Mouse (Mus musculus): ENCODE data around the gene Nek8. TPM values are rescaled to one million over a fixed set of nuclear protein-coding genes. Genes with fewer than 3 reads are reported as not detected.
A peak's percentile ranks its signal among the peaks of the same experiment; 100 is the strongest.

Nek8 gene
- total RNA-seq, 2 experiments from 2014 or later, result 3.0 to 3.1 TPM

DNA sequence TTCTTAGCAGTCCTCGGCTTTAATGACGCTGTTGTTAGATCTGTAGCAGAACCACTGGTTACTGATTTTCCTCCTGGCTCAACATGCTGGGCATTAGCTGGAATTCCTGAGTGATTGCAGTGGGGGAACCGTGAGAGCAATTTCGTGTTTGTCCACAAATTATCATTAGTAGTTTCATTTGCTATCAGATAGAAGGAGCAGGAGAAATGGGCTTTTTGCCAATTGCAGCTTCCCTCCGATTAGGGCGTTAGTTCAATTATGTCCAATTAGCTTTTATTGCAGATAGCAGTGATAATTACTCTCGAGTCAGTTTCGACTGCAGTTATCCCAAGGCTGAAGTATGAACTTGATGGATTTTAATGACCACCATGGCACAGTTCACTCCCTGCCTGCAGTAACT lies 47.0 kb downstream of the Nek8 start:
- intact Hi-C loops (cut with DNase I), result no loop called here
- no peak overlapping the region for H3K4me3 ChIP-seq
- H3K27ac ChIP-seq, result no peak overlapping the region
- no peak for TF ChIP-seq CTCF (IDR thresholded peaks at IDR 0.05)
- no peak for DNase-seq (ENCODE audit: extremely low spot score in 1 of 2, low spot score in 2 of 2)

DNA sequence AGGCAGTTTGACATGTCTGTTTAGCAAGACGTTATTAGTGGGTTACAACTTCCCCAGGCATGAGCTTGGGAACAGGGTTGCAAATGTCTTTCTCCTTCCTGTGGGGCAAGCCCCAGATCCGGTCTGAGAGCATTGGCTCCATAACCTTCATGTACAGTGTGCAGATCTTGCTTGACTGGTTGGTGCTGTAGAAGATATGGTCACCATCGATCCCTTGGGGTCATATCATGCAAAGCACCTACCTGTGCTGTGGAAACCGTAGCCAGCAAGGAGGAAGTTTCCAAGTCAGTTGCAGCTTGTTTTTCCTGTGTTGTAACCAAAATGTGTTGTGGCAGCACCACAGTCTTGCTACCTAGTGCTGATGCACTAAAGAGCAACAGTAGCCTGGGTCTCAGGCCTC lies 49.7 kb downstream of the Nek8 start:
- DNase-seq (ENCODE audit: extremely low spot score in 1 of 2, low spot score in 2 of 2), result no peak
- H3K27ac ChIP-seq, result no peak overlapping the region
- H3K4me3 ChIP-seq, result no peak overlapping the region
- intact Hi-C loops (cut with DNase I), result no loop called here
- TF ChIP-seq CTCF (IDR thresholded peaks at IDR 0.05), result no peak

DNA sequence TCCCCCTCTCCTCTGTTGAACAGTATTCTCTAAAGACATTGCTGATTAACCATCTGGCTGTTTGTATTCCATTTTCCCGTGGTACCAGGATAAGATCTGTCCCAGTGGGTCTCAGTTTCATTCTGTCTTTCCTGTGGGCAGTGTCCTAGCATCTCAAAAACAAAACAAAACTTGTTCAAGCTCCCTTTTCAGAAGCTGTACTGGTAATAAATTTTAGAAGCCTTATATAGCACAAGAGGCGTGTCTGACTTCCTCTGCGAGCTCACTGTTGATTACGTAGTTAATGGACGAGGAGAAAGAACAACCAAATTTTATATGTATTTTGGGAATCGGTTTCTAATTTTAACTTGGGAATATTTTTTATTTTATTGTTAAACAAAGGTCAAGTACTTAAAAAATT lies 50.8 kb downstream of the Nek8 start:
- intact Hi-C loops (cut with DNase I), result no loop called here
- no peak for TF ChIP-seq CTCF (IDR thresholded peaks at IDR 0.05)

DNA sequence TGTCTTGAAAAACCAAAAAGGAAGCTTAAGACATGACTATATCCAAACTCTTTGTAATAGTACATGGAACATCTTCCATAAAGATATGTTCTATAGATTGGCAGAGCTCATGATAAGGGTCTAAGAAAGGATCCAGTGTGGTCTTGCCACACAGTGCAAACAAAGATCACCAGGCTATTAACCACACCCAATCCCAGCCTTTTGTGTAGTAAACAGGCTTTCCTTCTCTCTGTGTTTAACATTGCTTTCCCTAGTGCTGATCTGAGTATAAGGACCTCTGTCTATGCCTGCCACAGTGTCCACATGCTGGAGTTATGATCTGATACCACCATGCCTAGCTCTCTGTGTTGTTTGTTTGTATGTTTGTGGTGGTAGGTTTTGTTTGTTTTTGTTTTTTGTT lies 52.7 kb downstream of the Nek8 start:
- Histone ChIP-seq H3K4me3 (no peak overlapping the region), H3K27ac (no peak overlapping the region)
- TF ChIP-seq CTCF (IDR thresholded peaks at IDR 0.05), result no peak
- no peak for DNase-seq (ENCODE audit: extremely low spot score in 1 of 2, low spot score in 2 of 2)
- intact Hi-C loops (cut with DNase I), result no loop called here

More for the DNA sequence above, 50.8 kb downstream of the Nek8 start:
- DNase-seq (ENCODE audit: extremely low spot score in 1 of 2, low spot score in 2 of 2), result no peak
- Histone ChIP-seq H3K4me3 (no peak overlapping the region), H3K27ac (no peak overlapping the region)

DNA sequence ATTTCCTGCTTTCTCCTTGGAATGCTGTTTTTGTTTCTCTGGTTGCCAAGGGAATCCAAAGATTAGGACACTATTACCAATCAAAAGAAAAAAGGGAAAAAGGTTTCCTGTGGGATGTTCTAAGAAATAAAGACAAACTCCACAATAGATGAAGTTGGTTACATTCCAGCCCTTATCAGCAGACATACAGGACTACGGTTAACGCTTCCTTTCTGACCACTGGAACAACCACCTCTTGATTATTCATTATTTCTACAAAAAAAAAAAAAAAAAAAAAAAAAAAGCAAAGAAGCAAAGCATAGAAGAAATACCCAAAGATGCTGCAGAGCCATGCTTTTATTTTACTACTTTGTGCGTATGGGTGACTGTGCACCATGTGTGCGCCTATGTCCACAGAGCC lies 53.7 kb downstream of the Nek8 start:
- intact Hi-C loops (cut with DNase I), result no loop called here
- no peak overlapping the region for H3K27ac ChIP-seq
- DNase-seq (ENCODE audit: extremely low spot score in 1 of 2, low spot score in 2 of 2), result no peak
- no peak overlapping the region for H3K4me3 ChIP-seq
- TF ChIP-seq CTCF (IDR thresholded peaks at IDR 0.05), result no peak

DNA sequence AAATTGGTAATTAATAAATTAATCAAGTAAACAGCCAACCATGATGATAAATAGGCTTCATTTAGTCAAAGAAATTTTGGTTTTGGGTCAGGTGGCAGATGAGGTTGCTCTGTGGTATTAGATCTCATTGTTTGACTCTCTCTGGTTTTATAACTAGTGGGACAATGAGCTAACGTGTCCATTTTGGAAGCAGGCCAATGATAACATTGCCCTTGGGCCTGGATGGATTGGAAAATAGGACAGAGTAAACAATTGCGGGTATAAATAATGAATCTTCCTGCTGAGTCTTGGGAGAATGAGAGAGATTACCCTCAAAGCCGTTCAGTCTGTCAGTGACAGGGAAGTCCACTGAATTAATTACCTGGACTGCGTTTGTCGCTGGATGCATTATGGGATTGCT lies 55.3 kb downstream of the Nek8 start:
- DNase-seq (ENCODE audit: extremely low spot score in 1 of 2, low spot score in 2 of 2), result no peak
- H3K27ac ChIP-seq, result no peak overlapping the region
- intact Hi-C loops (cut with DNase I), result no loop called here
- no peak overlapping the region for H3K4me3 ChIP-seq
- TF ChIP-seq CTCF (IDR thresholded peaks at IDR 0.05), result no peak

DNA sequence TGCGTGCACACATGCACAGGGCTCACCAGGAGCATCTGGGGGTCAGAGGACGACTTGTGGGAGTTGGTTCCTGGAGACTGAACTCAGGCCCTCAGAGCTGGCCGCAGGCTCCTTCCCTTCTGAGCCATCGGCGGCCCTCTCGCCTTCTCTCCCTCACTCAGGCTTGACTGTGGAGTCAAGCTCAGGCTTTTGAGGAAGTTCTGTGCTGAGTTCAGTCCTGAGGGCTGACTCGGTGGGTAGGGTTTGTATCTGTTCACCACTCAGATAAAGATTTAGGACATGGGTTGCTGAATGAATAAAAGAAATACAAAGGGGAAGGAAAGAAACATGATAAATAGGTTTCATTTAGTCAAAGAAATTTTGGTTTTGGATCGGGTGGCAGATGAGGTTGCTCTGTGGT lies 56.6 kb downstream of the Nek8 start:
- H3K27ac ChIP-seq, result no peak overlapping the region
- intact Hi-C loops (cut with DNase I), result no loop called here
- no peak overlapping the region for H3K4me3 ChIP-seq
- no peak for TF ChIP-seq CTCF (IDR thresholded peaks at IDR 0.05)
- DNase-seq (ENCODE audit: extremely low spot score in 1 of 2, low spot score in 2 of 2), result no peak

DNA sequence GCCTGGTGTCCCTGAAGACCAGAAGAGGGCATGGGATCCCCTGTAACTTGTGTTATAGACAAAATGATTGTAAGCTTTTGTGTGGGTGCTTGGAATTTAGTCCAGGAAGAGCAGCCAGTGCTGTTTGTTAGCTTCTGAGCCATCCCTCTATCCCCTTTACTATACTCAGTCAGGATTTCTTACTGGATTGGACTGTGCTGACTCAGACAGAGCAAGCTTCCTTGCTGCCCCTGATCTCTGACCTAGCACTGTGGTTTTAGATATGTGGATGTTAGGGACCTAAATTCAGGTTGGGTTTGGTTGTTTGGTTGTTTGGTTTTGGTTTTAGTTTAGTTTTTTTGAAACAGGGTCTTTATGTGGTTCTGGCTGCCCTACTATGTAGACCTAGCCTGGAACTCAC lies 58.0 kb downstream of the Nek8 start:
- H3K27ac ChIP-seq, result no peak overlapping the region
- no peak overlapping the region for H3K4me3 ChIP-seq
- no peak for TF ChIP-seq CTCF (IDR thresholded peaks at IDR 0.05)
- no peak for DNase-seq (ENCODE audit: extremely low spot score in 1 of 2, low spot score in 2 of 2)
- intact Hi-C loops (cut with DNase I), result no loop called here

DNA sequence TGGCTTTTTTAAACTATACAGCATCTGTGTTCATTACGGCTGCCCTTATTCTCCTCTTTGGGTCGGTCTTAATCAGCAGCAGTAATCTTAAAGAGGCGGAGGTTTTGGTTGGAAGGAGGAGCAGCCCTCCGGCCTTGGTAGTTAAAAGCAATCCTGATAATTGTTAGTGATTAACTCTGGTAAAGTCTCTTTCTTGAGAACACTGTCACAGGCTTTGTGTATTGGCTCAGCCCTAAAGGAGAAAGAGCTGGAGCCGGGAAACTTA lies 60.4 kb downstream of the Nek8 start:
- no peak for TF ChIP-seq CTCF (IDR thresholded peaks at IDR 0.05)
- Histone ChIP-seq H3K4me3 (peak overlapping the region; percentile 76), H3K27ac (no peak overlapping the region; the same call in 1 of the 2 replicates)
- DNase-seq (ENCODE audit: extremely low spot score in 1 of 2, low spot score in 2 of 2), result no peak
- intact Hi-C loops (cut with DNase I), result no loop called here

Small RNA genes lying within 50 kb of the gene (microRNA-seq; reads per million reads assigned to microRNA genes)
- gene Mir7653, result 0.24 to 1.2 reads per million in 2 experiments

Other genes starting within 250 kb of the Nek8 start
- 100 to 1,000 TPM; 127 to 157 TPM for gene Sez6, start 245.9 kb downstream of the Nek8 start, total RNA-seq (2021)
- 10 to 100 TPM; 58.9 to 59.2 TPM for gene Phf12, start 193.9 kb downstream of the Nek8 start, total RNA-seq (2021)
- gene Dhrs13, start 144.4 kb downstream of the Nek8 start, total RNA-seq (2021), result 1 to 10 TPM; 5.5 to 6.3 TPM
- gene Flot2, start 138.7 kb downstream of the Nek8 start, total RNA-seq (2021), result 10 to 100 TPM; 91.2 to 96.0 TPM
- gene Eral1, start 96.3 kb downstream of the Nek8 start, total RNA-seq (2021), result 10 to 100 TPM; 18.9 to 19.0 TPM
- gene Fam222b, start 82.0 kb downstream of the Nek8 start, total RNA-seq (2021), result 10 to 100 TPM; 27.5 to 32.1 TPM
- gene Traf4, start 11.1 kb downstream of the Nek8 start, total RNA-seq (2021), result 10 to 100 TPM; 10.5 to 10.6 TPM
- 10 to 100 TPM; 24.4 to 27.7 TPM for gene Tlcd1, start within 50 bp of the Nek8 start, total RNA-seq (2021)
- gene Rpl23a, start 6.9 kb upstream of the Nek8 start, total RNA-seq (2021), result 100 to 1,000 TPM; 647 to 724 TPM
- gene Rab34, start 11.8 kb upstream of the Nek8 start, total RNA-seq (2021), result 10 to 100 TPM; 19.0 to 19.7 TPM
- gene Proca1, start 16.7 kb upstream of the Nek8 start, total RNA-seq (2021), result 1 to 10 TPM; 4.7 to 7.7 TPM
- 10 to 100 TPM; 58.6 to 66.4 TPM for gene Sdf2, start 69.1 kb upstream of the Nek8 start, total RNA-seq (2021)
- 100 to 1,000 TPM; 100 to 107 TPM for gene Supt6, start 69.3 kb upstream of the Nek8 start, total RNA-seq (2021)
- gene 2610507B11Rik, start 85.1 kb upstream of the Nek8 start, total RNA-seq (2021), result 100 to 1,000 TPM; 176 to 177 TPM
- 10 to 100 TPM; 21.1 to 29.5 TPM for gene BC030499, start 114.2 kb upstream of the Nek8 start, total RNA-seq (2021)
- 10 to 100 TPM; 12.1 to 16.1 TPM for gene Spag5, start 124.9 kb upstream of the Nek8 start, total RNA-seq (2021)
- gene Aldoc, start 146.3 kb upstream of the Nek8 start, total RNA-seq (2021), result 100 to 1,000 TPM; 804 to 830 TPM
- gene Pigs, start 151.7 kb upstream of the Nek8 start, total RNA-seq (2021), result 10 to 100 TPM; 60.7 to 62.8 TPM
- gene Unc119, start 166.8 kb upstream of the Nek8 start, total RNA-seq (2021), result 10 to 100 TPM; 29.1 to 32.2 TPM
- gene Foxn1, start 209.9 kb upstream of the Nek8 start, total RNA-seq (2021), result not detected
- not detected for gene Slc13a2, start 245.5 kb upstream of the Nek8 start, total RNA-seq (2021)

Measured in left cerebral cortex, adult 2 months (tissue).